In genomic region chr14:32513336-32514032, GRCm38 (mm10) we compare ENCODE assay signal across 8 mouse cellular contexts. TPM values are rescaled to one million over a fixed set of nuclear protein-coding genes. Genes with fewer than 3 reads are reported as not detected.
DNase-seq lines count a peak whose midpoint lies in the region; ATAC-seq lines count a peak whose summit lies in the region.

Ercc6 (plus strand) TSS chr14:32513521.

- DNase-seq in ZHBTc4 (ENCODE audit: low read depth, low spot score): peak; percentile 95
- DNase-seq in gastrocnemius, adult 8-10 months (ENCODE audit: low spot score in 2 of 2): peak; percentile 89 to 90
- DNase-seq in induced T-regulatory cell, adult 2 months (ENCODE audit: low read depth): peak; percentile 96
- DNase-seq in left cerebral cortex, adult 9 months (ENCODE audit: low spot score in 2 of 2): peak; percentile 79 to 93
- peak; percentile 96 for DNase-seq in right cerebral cortex, postnatal 14 days
- DNase-seq in urinary bladder, postnatal 36 days (ENCODE audit: low spot score in 2 of 2): peak; percentile 93

- ATAC-seq in common myeloid progenitor, adult 5-6 weeks (replicated peaks; ENCODE audit: low read depth, poor library complexity, severe bottlenecking): peak; percentile 74
- peak; percentile 77 for ATAC-seq in megakaryocyte progenitor cell, adult 5-6 weeks (replicated peaks; ENCODE audit: poor library complexity)

RNA-seq across cellular contexts. Expression of gene Ercc6, which starts in this region (rescaled TPM):
- total RNA-seq in common myeloid progenitor, adult 5-6 weeks (2017): 20.4 and 24.4 TPM in 2 replicates
- 1 to 10 TPM; 3.2 to 6.4 (median 4.6) TPM for total RNA-seq in gastrocnemius, adult 8-10 months (2022)
- 18.2 and 21.2 TPM in 2 replicates for total RNA-seq in megakaryocyte progenitor cell, adult 5-6 weeks (2015)
- total RNA-seq in megakaryocyte progenitor cell, adult 5-6 weeks (2017): 19.9 and 27.7 TPM in 2 replicates

Comparison
In these comparisons a context has a peak if more than half of its experiments do, and no peak if none do; other contexts are left out.
1. Peak in every context shown above with its lines: DNase-seq and ATAC-seq.